Comparison of ENCODE assay signal across 9 mouse cellular contexts in the genomic region with DNA sequence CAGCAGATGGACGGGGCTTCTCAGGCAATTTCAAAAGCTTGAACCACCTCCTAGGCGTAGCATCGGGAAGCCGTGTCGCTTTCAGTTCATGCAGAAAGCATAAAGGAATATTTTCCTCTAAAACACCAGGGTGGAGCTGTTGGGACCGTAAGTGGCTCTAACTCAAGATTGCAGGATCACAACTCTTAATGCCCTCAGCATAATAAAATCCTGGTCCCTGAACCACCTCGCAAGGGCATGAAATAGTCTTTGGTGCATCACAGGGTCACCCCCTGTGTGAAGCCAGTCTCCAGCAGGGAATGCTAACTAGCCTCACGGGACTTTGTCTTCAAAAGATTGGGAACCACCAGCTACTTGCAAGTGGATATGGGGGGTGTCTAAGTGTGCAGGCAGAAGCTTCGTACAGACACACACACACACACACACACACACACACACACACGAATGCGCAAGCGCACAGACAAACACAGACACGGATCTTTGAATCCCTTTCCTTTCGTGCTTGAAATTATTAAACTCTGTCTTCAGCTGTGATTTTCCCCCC. TPM values are rescaled to one million over a fixed set of nuclear protein-coding genes. Genes with fewer than 3 reads are reported as not detected.
A peak's percentile ranks its signal among the peaks of the same experiment; 100 is the strongest.
DNase-seq lines count a peak whose midpoint lies in the region.
"Had no signal": no experiment of that assay in that cellular context is flagged by ENCODE, and none has a peak within 500 bp of the region (broad histone marks: within the 10 kb centered on the region; RNA-seq: fewer than 3 reads in every experiment).

A gene (minus strand): TSS at position 104 of the 544 bp plus-strand sequence.

- peak; percentile 18 to 41 for DNase-seq in cerebellum, adult 18-20 months
- no peak for DNase-seq in cerebellum, adult 11 months
- peak; percentile 14 for DNase-seq in cerebellum, adult 8-10 months
- peak in 1 of 2 experiments; percentile 60 for DNase-seq in frontal cortex, adult 2 months (ENCODE audit: extremely low spot score in 1 of 2, low spot score in 1 of 2)
- DNase-seq in induced T-regulatory cell, adult 2 months (ENCODE audit: low read depth) = peak; percentile 71
- DNase-seq in left cerebral cortex, postnatal 36 days (ENCODE audit: low spot score in 2 of 2) = peak; percentile 51 to 55
- peak; percentile 55 for DNase-seq in midbrain, embryonic 10.5 days (ENCODE audit: low spot score)
- DNase-seq in right cerebral cortex, postnatal 36 days (ENCODE audit: low spot score in 2 of 2) = peak; percentile 36 to 41

- H3K9me3 ChIP-seq in midbrain, embryonic 10.5 days (replicated peaks) = no peaks in the 10 kb centered on the region

- no peaks in the 10 kb centered on the region for H3K36me3 ChIP-seq in midbrain, embryonic 10.5 days
- H3K36me3 ChIP-seq: G1E had no signal

- 3% methylated on average over 14 of the region's 14 CpGs for WGBS in midbrain, embryonic 10.5 days

- H3K27ac ChIP-seq in midbrain, embryonic 10.5 days (replicated peaks) = peak within 1 kb of the TSS; percentile 64

- H3K4me1 ChIP-seq in midbrain, embryonic 10.5 days = peaks cover 44% of the 10 kb centered on the region

- intact Hi-C loops in left cerebral cortex, postnatal 36 days (cut with DNase I) = loop anchor here (5.0 to 10.0 kb wide), 2 partner anchors 813 to 1021 kb away; no protein-coding TSS in a partner anchor

- peaks cover 35% of the 10 kb centered on the region for H3K27me3 ChIP-seq in midbrain, embryonic 10.5 days (ENCODE audit: low read depth, poor library complexity, severe bottlenecking)

- peak within 1 kb of the TSS; percentile 60 for H3K4me3 ChIP-seq in midbrain, embryonic 10.5 days

RNA-seq across cellular contexts. Expression of the gene that starts here (rescaled TPM):
- polyA plus RNA-seq in frontal cortex, adult 2 months (2012; rRNA removed) = 39.3 and 65.1 TPM in 2 replicates
- total RNA-seq in left cerebral cortex, postnatal 36 days (2021) = 100 to 1,000 TPM; 144 to 190 TPM
- polyA plus RNA-seq in midbrain, embryonic 10.5 days (2016; fragmentation: Nextera tagmentation; extraction: Ambion mirVana) = 10.4 and 19.2 TPM in 2 replicates
- polyA plus RNA-seq: G1E had no signal
